Mouse (Mus musculus): ENCODE results near the gene Pmepa1. TPM values are rescaled to one million over a fixed set of nuclear protein-coding genes. Genes with fewer than 3 reads are reported as not detected.

Gene Pmepa1
- polyA plus RNA-seq, 1 experiment from 2014 or later, result 6.9 TPM

- Histone ChIP-seq H3K36me3 (ENCODE audit: control insufficient read depth, insufficient read depth, low read length) (peaks cover 71% of the 10 kb centered on the region), H3K9ac (ENCODE audit: low read length) (no peak overlapping the region), H3K27ac (ENCODE audit: low read depth, low read length) (no peak overlapping the region), H3K27me3 (replicated peaks; ENCODE audit: control insufficient read depth, insufficient read depth, low read length) (no peaks in the 10 kb centered on the region), H3K4me2 (ENCODE audit: low read length) (no peak overlapping the region), H3K4me1 (ENCODE audit: control insufficient read depth, insufficient read depth, low read length) (no peaks in the 10 kb centered on the region), H3K9me3 (replicated peaks; ENCODE audit: control insufficient read depth, low read length) (no peaks in the 10 kb centered on the region), H3K4me3 (ENCODE audit: low read depth, low read length) (no peak overlapping the region)
- WGBS, result 96% methylated on average over 8 of the region's 8 CpGs
- DNase-seq (ENCODE audit: low spot score), result no peak
- ATAC-seq, result no peak
Observed at GRCm38 (mm10) chr2:173228567-173228966, 47.8 kb downstream of the Pmepa1 start.

- Histone ChIP-seq H3K4me1 (ENCODE audit: control insufficient read depth, insufficient read depth, low read length) (no peaks in the 10 kb centered on the region), H3K36me3 (ENCODE audit: control insufficient read depth, insufficient read depth, low read length) (peaks cover 53% of the 10 kb centered on the region), H3K27ac (ENCODE audit: low read depth, low read length) (no peak overlapping the region), H3K27me3 (replicated peaks; ENCODE audit: control insufficient read depth, insufficient read depth, low read length) (no peaks in the 10 kb centered on the region), H3K9ac (ENCODE audit: low read length) (no peak overlapping the region), H3K4me3 (ENCODE audit: low read depth, low read length) (no peak overlapping the region), H3K4me2 (ENCODE audit: low read length) (no peak overlapping the region), H3K9me3 (replicated peaks; ENCODE audit: control insufficient read depth, low read length) (no peaks in the 10 kb centered on the region)
- no peak for DNase-seq (ENCODE audit: low spot score)
- no peak for ATAC-seq
- WGBS, result 93% methylated on average over 8 of the region's 8 CpGs
Observed at GRCm38 (mm10) chr2:173226792-173227191, 49.5 kb downstream of the Pmepa1 start.

GRCm38 (mm10) chr2:173225906-173226305 is 50.4 kb downstream of the Pmepa1 start:
- H3K9me3 ChIP-seq (replicated peaks; ENCODE audit: control insufficient read depth, low read length), result no peaks in the 10 kb centered on the region
- ATAC-seq (no peak), DNase-seq (ENCODE audit: low spot score) (no peak)
- no peak overlapping the region for H3K4me3 ChIP-seq (ENCODE audit: low read depth, low read length)
- H3K4me2 ChIP-seq (ENCODE audit: low read length), result no peak overlapping the region
- peaks cover 44% of the 10 kb centered on the region for H3K36me3 ChIP-seq (ENCODE audit: control insufficient read depth, insufficient read depth, low read length)
- no peaks in the 10 kb centered on the region for H3K27me3 ChIP-seq (replicated peaks; ENCODE audit: control insufficient read depth, insufficient read depth, low read length)
- no peak overlapping the region for H3K27ac ChIP-seq (ENCODE audit: low read depth, low read length)
- 85% methylated on average over 7 of the region's 7 CpGs for WGBS
- no peaks in the 10 kb centered on the region for H3K4me1 ChIP-seq (ENCODE audit: control insufficient read depth, insufficient read depth, low read length)
- no peak overlapping the region for H3K9ac ChIP-seq (ENCODE audit: low read length)

- peaks cover 37% of the 10 kb centered on the region for H3K36me3 ChIP-seq (ENCODE audit: control insufficient read depth, insufficient read depth, low read length)
- no peak overlapping the region for H3K4me2 ChIP-seq (ENCODE audit: low read length)
- no peaks in the 10 kb centered on the region for H3K4me1 ChIP-seq (ENCODE audit: control insufficient read depth, insufficient read depth, low read length)
- DNase-seq (ENCODE audit: low spot score), result no peak
- no peaks in the 10 kb centered on the region for H3K9me3 ChIP-seq (replicated peaks; ENCODE audit: control insufficient read depth, low read length)
- no peaks in the 10 kb centered on the region for H3K27me3 ChIP-seq (replicated peaks; ENCODE audit: control insufficient read depth, insufficient read depth, low read length)
- no peak for ATAC-seq
- H3K4me3 ChIP-seq (ENCODE audit: low read depth, low read length), result no peak overlapping the region
- WGBS, result 75% methylated on average over 7 of the region's 7 CpGs
- no peak overlapping the region for H3K9ac ChIP-seq (ENCODE audit: low read length)
- no peak overlapping the region for H3K27ac ChIP-seq (ENCODE audit: low read depth, low read length)
Observed at GRCm38 (mm10) chr2:173224832-173225231, 51.5 kb downstream of the Pmepa1 start.

GRCm38 (mm10) chr2:173224097-173224496 is 52.2 kb downstream of the Pmepa1 start:
- no peak overlapping the region for H3K27ac ChIP-seq (ENCODE audit: low read depth, low read length)
- H3K9ac ChIP-seq (ENCODE audit: low read length), result no peak overlapping the region
- 72% methylated on average over 3 of the region's 3 CpGs for WGBS
- no peaks in the 10 kb centered on the region for H3K9me3 ChIP-seq (replicated peaks; ENCODE audit: control insufficient read depth, low read length)
- H3K4me2 ChIP-seq (ENCODE audit: low read length), result no peak overlapping the region
- DNase-seq (ENCODE audit: low spot score) (no peak), ATAC-seq (no peak)
- H3K27me3 ChIP-seq (replicated peaks; ENCODE audit: control insufficient read depth, insufficient read depth, low read length), result no peaks in the 10 kb centered on the region
- no peak overlapping the region for H3K4me3 ChIP-seq (ENCODE audit: low read depth, low read length)
- H3K4me1 ChIP-seq (ENCODE audit: control insufficient read depth, insufficient read depth, low read length), result no peaks in the 10 kb centered on the region
- peaks cover 35% of the 10 kb centered on the region for H3K36me3 ChIP-seq (ENCODE audit: control insufficient read depth, insufficient read depth, low read length)

- H3K9me3 ChIP-seq (replicated peaks; ENCODE audit: control insufficient read depth, low read length), result no peaks in the 10 kb centered on the region
- no peak overlapping the region for H3K4me2 ChIP-seq (ENCODE audit: low read length)
- H3K27ac ChIP-seq (ENCODE audit: low read depth, low read length), result no peak overlapping the region
- H3K36me3 ChIP-seq (ENCODE audit: control insufficient read depth, insufficient read depth, low read length), result peaks cover 29% of the 10 kb centered on the region
- H3K27me3 ChIP-seq (replicated peaks; ENCODE audit: control insufficient read depth, insufficient read depth, low read length), result no peaks in the 10 kb centered on the region
- ATAC-seq (no peak), DNase-seq (ENCODE audit: low spot score) (no peak)
- 84% methylated on average over 3 of the region's 3 CpGs for WGBS
- no peak overlapping the region for H3K4me3 ChIP-seq (ENCODE audit: low read depth, low read length)
- H3K9ac ChIP-seq (ENCODE audit: low read length), result no peak overlapping the region
- H3K4me1 ChIP-seq (ENCODE audit: control insufficient read depth, insufficient read depth, low read length), result no peaks in the 10 kb centered on the region
Observed at GRCm38 (mm10) chr2:173223496-173223895, 52.8 kb downstream of the Pmepa1 start.

- Histone ChIP-seq H3K27me3 (replicated peaks; ENCODE audit: control insufficient read depth, insufficient read depth, low read length) (no peaks in the 10 kb centered on the region), H3K9ac (ENCODE audit: low read length) (no peak overlapping the region), H3K9me3 (replicated peaks; ENCODE audit: control insufficient read depth, low read length) (no peaks in the 10 kb centered on the region), H3K36me3 (ENCODE audit: control insufficient read depth, insufficient read depth, low read length) (peaks cover 6% of the 10 kb centered on the region), H3K4me2 (ENCODE audit: low read length) (no peak overlapping the region), H3K4me1 (ENCODE audit: control insufficient read depth, insufficient read depth, low read length) (no peaks in the 10 kb centered on the region), H3K4me3 (ENCODE audit: low read depth, low read length) (no peak overlapping the region), H3K27ac (ENCODE audit: low read depth, low read length) (no peak overlapping the region)
- ATAC-seq (no peak), DNase-seq (ENCODE audit: low spot score) (no peak)
- 91% methylated on average over 9 of the region's 9 CpGs for WGBS
Observed at GRCm38 (mm10) chr2:173220754-173221153, 55.6 kb downstream of the Pmepa1 start.

GRCm38 (mm10) chr2:173219256-173219954 is 56.9 kb downstream of the Pmepa1 start:
- Histone ChIP-seq H3K9me3 (replicated peaks; ENCODE audit: control insufficient read depth, low read length) (no peaks in the 10 kb centered on the region), H3K27ac (ENCODE audit: low read depth, low read length) (no peak overlapping the region), H3K4me2 (ENCODE audit: low read length) (no peak overlapping the region), H3K4me3 (ENCODE audit: low read depth, low read length) (no peak overlapping the region), H3K4me1 (ENCODE audit: control insufficient read depth, insufficient read depth, low read length) (no peaks in the 10 kb centered on the region), H3K36me3 (ENCODE audit: control insufficient read depth, insufficient read depth, low read length) (no peaks in the 10 kb centered on the region), H3K27me3 (replicated peaks; ENCODE audit: control insufficient read depth, insufficient read depth, low read length) (no peaks in the 10 kb centered on the region), H3K9ac (ENCODE audit: low read length) (no peak overlapping the region)
- peak; percentile 67 for DNase-seq (ENCODE audit: low spot score)
- ATAC-seq, result peak; percentile 58; the same call in 1 of the 2 replicates
- WGBS, result 54% methylated on average over 10 of the region's 10 CpGs

- ATAC-seq, result no peak
Observed at GRCm38 (mm10) chr2:173218416-173219141, 57.8 kb downstream of the Pmepa1 start, which contains the start of gene Zbp1. Gene Zbp1 (minus strand): TSS chr2:173218923.

More at GRCm38 (mm10) chr2:173218416-173219141, 57.8 kb downstream of the Pmepa1 start, which contains the start of gene Zbp1:
- Histone ChIP-seq H3K9me3 (replicated peaks; ENCODE audit: control insufficient read depth, low read length) (no peaks in the 10 kb centered on the region), H3K4me1 (ENCODE audit: control insufficient read depth, insufficient read depth, low read length) (no peaks in the 10 kb centered on the region), H3K4me2 (ENCODE audit: low read length) (no peak within 1 kb of the TSS), H3K4me3 (ENCODE audit: low read depth, low read length) (no peak within 1 kb of the TSS), H3K36me3 (ENCODE audit: control insufficient read depth, insufficient read depth, low read length) (no peaks in the 10 kb centered on the region), H3K27me3 (replicated peaks; ENCODE audit: control insufficient read depth, insufficient read depth, low read length) (no peaks in the 10 kb centered on the region), H3K9ac (ENCODE audit: low read length) (no peak within 1 kb of the TSS), H3K27ac (ENCODE audit: low read depth, low read length) (no peak within 1 kb of the TSS)
- WGBS, result 71% methylated on average over 11 of the region's 11 CpGs
- DNase-seq (ENCODE audit: low spot score), result no peak
